Mouse (Mus musculus): ENCODE measurements around the gene Ttll13. TPM values are rescaled to one million over a fixed set of nuclear protein-coding genes. Genes with fewer than 3 reads are reported as not detected.

Gene Ttll13
- polyA plus RNA-seq, 1 experiment from 2014 or later = 4.2 TPM

DNA sequence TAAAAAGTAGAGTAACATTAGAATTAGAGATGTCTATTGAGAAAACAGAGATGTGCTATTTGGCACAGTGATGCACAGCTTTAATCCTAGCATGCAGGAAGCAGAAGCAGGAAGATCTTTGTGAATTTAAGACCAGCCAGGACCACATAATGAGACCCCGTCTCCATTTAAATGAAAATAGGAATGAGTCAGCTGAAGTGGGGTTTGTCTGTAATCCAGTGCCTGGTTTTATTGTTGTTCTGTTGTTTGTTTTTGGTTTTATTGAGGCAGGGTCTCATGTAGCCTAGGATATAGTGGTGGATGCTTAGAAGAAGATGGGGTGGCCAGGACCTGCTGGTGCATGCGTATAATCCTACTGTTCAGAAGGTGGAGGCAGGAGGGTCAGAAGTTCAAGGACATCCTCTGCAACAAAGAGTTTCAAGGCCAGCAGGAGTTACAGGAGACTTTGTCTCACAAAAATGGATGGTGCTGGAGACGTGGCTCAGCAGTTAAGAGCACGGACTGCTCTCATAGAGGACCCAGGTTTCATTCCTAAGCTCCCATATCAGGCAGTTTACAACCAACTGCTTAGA is 24.9 kb upstream of the Ttll13 start:
- no peaks in the 10 kb centered on the region for H3K27me3 ChIP-seq (ENCODE audit: control insufficient read depth, insufficient read depth, low read length)
- 81% methylated on average over 4 of the region's 4 CpGs for WGBS
- no peak for ATAC-seq (ENCODE audit: low read depth)
- H3K27ac ChIP-seq (ENCODE audit: low read depth, low read length) = no peak overlapping the region
- H3K4me2 ChIP-seq (ENCODE audit: low read depth, low read length) = no peak overlapping the region
- no peak overlapping the region for H3K9ac ChIP-seq (replicated peaks; ENCODE audit: low read depth, low read length)
- no peaks in the 10 kb centered on the region for H3K4me1 ChIP-seq (ENCODE audit: control insufficient read depth, insufficient read depth, low read length)
- peaks cover 67% of the 10 kb centered on the region for H3K36me3 ChIP-seq (ENCODE audit: control insufficient read depth, insufficient read depth, low read length)
- no peaks in the 10 kb centered on the region for H3K9me3 ChIP-seq (ENCODE audit: control insufficient read depth, low read length)
- no peak overlapping the region for H3K4me3 ChIP-seq (ENCODE audit: low read depth, low read length)

DNA sequence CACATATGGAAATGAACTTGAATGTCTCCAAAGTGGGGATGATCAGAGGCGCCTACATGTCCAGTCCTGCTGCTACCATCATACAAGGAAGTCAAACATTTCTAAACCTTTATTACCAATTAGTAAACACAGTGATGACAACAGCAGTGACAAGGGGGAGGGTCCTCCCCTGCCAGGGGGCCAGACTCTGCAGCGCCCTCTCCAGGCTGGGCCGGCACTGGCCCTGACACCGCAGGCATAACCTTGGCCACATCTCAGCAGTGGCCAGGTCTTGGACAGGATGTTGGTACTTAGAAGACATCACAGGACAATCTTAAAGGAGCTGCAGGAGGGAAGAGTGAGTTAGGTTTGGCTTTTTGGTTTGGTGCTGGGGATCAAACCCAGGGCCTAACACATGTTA is 19.1 kb upstream of the Ttll13 start:
- no peak for ATAC-seq (ENCODE audit: low read depth)
- H3K27ac ChIP-seq (ENCODE audit: low read depth, low read length) = no peak overlapping the region
- 100% methylated on average over 4 of the region's 4 CpGs for WGBS
- H3K4me1 ChIP-seq (ENCODE audit: control insufficient read depth, insufficient read depth, low read length) = peaks cover 6% of the 10 kb centered on the region; the same call in 1 of the 2 replicates
- H3K9me3 ChIP-seq (ENCODE audit: control insufficient read depth, low read length) = no peaks in the 10 kb centered on the region
- H3K36me3 ChIP-seq (ENCODE audit: control insufficient read depth, insufficient read depth, low read length) = peaks cover 33% of the 10 kb centered on the region
- no peak overlapping the region for H3K4me2 ChIP-seq (ENCODE audit: low read depth, low read length)
- H3K9ac ChIP-seq (replicated peaks; ENCODE audit: low read depth, low read length) = no peak overlapping the region
- no peaks in the 10 kb centered on the region for H3K27me3 ChIP-seq (ENCODE audit: control insufficient read depth, insufficient read depth, low read length)
- no peak overlapping the region for H3K4me3 ChIP-seq (ENCODE audit: low read depth, low read length)

DNA sequence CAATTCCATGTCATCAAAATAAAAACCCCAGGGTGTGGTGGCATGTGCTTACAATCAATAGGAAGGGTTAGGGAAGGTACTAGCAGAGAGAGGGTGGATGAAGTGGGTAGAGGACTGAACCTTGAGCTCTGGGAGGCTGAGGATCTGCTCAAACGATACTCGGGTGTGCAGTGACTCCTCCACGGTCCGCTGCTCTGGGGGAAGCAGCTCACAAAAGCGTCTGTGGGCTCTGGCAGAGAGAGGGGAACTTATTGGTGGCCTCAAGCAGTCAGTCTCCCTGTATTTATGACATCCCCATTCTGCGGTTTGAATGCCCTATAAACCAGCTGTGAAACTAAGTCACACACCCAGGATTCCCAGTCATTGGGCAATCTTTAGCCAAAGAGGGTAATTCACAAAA is 16.0 kb upstream of the Ttll13 start:
- H3K9ac ChIP-seq (replicated peaks; ENCODE audit: low read depth, low read length) = no peak overlapping the region
- ATAC-seq (ENCODE audit: low read depth) = no peak
- H3K4me2 ChIP-seq (ENCODE audit: low read depth, low read length) = no peak overlapping the region
- no peak overlapping the region for H3K27ac ChIP-seq (ENCODE audit: low read depth, low read length)
- peaks cover 10% of the 10 kb centered on the region for H3K36me3 ChIP-seq (ENCODE audit: control insufficient read depth, insufficient read depth, low read length)
- no peak overlapping the region for H3K4me3 ChIP-seq (ENCODE audit: low read depth, low read length)
- 16% methylated on average over 6 of the region's 6 CpGs for WGBS
- H3K9me3 ChIP-seq (ENCODE audit: control insufficient read depth, low read length) = no peaks in the 10 kb centered on the region
- H3K4me1 ChIP-seq (ENCODE audit: control insufficient read depth, insufficient read depth, low read length) = peaks cover 13% of the 10 kb centered on the region
- H3K27me3 ChIP-seq (ENCODE audit: control insufficient read depth, insufficient read depth, low read length) = no peaks in the 10 kb centered on the region

DNA sequence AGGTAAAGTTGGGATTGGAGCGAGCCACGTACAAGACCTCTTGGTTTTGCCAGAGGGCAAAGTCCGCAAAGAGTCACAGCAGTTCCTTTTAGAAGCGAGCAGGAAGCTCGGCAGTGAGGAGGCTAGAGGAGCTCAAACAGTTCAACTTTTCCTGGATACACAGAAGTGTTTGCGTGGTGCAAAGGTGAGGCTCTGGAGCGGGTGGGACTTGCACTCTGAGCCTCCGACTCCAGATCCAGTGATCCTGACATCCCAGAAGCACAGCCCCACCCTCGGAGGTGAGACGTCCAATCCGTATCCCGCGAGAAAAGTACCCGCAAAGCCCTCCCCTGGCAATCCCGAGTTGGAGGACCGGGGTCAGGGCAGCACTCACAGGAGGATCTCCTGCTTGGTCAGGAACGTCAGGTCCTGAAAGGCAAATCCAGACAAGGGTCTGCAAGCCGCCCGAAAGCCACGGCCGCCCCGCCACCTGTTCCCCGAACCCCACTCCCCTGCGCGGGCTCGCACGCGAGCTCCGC is 14.1 kb upstream of the Ttll13 start:
- ATAC-seq (ENCODE audit: low read depth) = no peak; the same call in 1 of the 2 replicates
- H3K4me3 ChIP-seq (ENCODE audit: low read depth, low read length) = peak overlapping the region; percentile 73
- H3K9me3 ChIP-seq (ENCODE audit: control insufficient read depth, low read length) = no peaks in the 10 kb centered on the region
- WGBS = under 1% methylated on average over 29 of the region's 29 CpGs
- H3K27ac ChIP-seq (ENCODE audit: low read depth, low read length) = no peak overlapping the region
- H3K36me3 ChIP-seq (ENCODE audit: control insufficient read depth, insufficient read depth, low read length) = peaks cover 2% of the 10 kb centered on the region
- H3K9ac ChIP-seq (replicated peaks; ENCODE audit: low read depth, low read length) = peak overlapping the region; percentile 53
- H3K4me2 ChIP-seq (ENCODE audit: low read depth, low read length) = peak overlapping the region; percentile 64
- H3K4me1 ChIP-seq (ENCODE audit: control insufficient read depth, insufficient read depth, low read length) = peaks cover 13% of the 10 kb centered on the region
- H3K27me3 ChIP-seq (ENCODE audit: control insufficient read depth, insufficient read depth, low read length) = no peaks in the 10 kb centered on the region

DNA sequence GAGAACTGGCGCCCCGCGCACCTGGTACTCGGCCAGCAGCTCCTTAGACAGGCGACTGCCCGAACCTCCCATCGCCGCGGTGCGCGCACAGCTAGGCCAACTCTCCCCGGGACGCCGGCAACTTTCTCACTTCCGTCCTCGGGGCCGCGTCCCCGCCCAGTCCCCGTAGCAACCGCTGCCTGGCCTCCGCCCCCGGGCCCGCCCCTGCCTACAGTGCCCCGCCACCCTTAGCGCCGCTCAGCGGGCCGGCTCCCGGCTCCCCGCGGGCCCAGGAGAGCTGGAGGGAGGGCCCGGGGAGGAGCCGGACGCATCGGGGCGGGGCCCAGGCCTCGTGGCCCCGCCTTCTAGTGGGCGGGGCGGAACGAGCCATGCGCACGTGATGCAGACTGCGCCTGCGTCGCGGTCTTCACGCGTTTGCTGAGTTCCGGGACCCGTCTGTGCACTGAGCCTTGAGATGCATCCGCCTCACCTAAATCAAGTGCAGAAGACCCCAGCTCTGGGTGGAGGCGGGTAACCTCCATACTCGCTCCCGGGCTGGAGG is 13.6 kb upstream of the Ttll13 start, which contains the start of the genes Cib1 and Gdpgp1:
Cib1 (minus strand) TSS at position 325 of the 541 bp plus-strand sequence.
Gdpgp1 (plus strand) TSS at position 377 of the 541 bp plus-strand sequence.
- peak within 1 kb of the TSS; percentile 54 for H3K9ac ChIP-seq (replicated peaks; ENCODE audit: low read depth, low read length)
- 1% methylated on average over 52 of the region's 56 CpGs for WGBS
- H3K27me3 ChIP-seq (ENCODE audit: control insufficient read depth, insufficient read depth, low read length) = no peaks in the 10 kb centered on the region
- H3K4me3 ChIP-seq (ENCODE audit: low read depth, low read length) = peak within 1 kb of the TSS; percentile 73
- no peaks in the 10 kb centered on the region for H3K9me3 ChIP-seq (ENCODE audit: control insufficient read depth, low read length)
- no peaks in the 10 kb centered on the region; the same call in 1 of the 2 replicates for H3K36me3 ChIP-seq (ENCODE audit: control insufficient read depth, insufficient read depth, low read length)
- H3K27ac ChIP-seq (ENCODE audit: low read depth, low read length) = no peak within 1 kb of the TSS
- peak; percentile 94 for ATAC-seq (ENCODE audit: low read depth)
- peak within 1 kb of the TSS; percentile 64 for H3K4me2 ChIP-seq (ENCODE audit: low read depth, low read length)
- peaks cover 13% of the 10 kb centered on the region for H3K4me1 ChIP-seq (ENCODE audit: control insufficient read depth, insufficient read depth, low read length)

DNA sequence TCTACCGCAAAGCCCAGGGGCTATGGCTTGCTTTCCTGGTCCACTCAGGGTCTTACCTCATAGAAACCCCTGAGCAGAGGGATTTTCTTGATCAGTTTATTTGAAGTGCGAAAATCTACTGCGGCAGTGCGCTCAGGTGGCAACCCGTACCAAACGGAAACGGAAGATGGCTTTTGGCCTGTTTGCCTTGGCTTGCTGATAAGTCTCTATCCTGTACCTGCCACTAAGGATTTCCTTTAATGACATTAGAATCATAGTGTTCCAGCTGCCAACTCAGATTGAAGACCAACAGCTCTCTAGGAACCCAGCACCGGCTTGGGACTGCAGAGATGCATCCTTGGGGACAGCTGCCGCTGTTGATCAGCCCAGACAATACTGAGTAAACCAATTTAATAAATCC is 12.4 kb upstream of the Ttll13 start:
- Histone ChIP-seq H3K4me1 (ENCODE audit: control insufficient read depth, insufficient read depth, low read length) (peaks cover 13% of the 10 kb centered on the region), H3K27ac (ENCODE audit: low read depth, low read length) (no peak overlapping the region), H3K9me3 (ENCODE audit: control insufficient read depth, low read length) (no peaks in the 10 kb centered on the region), H3K36me3 (ENCODE audit: control insufficient read depth, insufficient read depth, low read length) (peaks cover 3% of the 10 kb centered on the region; the same call in 1 of the 2 replicates), H3K27me3 (ENCODE audit: control insufficient read depth, insufficient read depth, low read length) (no peaks in the 10 kb centered on the region), H3K4me3 (ENCODE audit: low read depth, low read length) (no peak overlapping the region; the same call in 1 of the 2 replicates), H3K9ac (replicated peaks; ENCODE audit: low read depth, low read length) (no peak overlapping the region), H3K4me2 (ENCODE audit: low read depth, low read length) (peak overlapping the region; percentile 64)
- no peak for ATAC-seq (ENCODE audit: low read depth)
- WGBS = 70% methylated on average over 9 of the region's 9 CpGs

DNA sequence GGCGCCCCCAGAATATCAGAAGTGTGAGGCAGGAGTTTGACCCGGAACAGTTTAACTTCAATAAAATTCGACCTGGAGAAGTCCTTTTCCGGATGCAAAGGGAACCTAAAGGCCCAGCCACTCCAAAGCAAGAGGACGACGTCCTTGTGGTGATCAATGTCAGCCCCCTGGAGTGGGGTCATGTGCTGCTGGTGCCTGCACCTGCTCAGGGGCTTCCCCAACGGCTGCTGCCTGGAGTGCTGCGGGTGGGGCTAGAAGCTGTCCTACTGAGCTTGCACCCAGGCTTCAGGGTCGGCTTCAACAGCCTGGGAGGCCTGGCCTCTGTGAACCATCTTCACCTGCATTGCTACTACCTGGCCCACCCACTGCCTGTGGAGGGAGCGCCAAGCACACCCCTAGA is 7.6 kb upstream of the Ttll13 start:
- H3K4me2 ChIP-seq (ENCODE audit: low read depth, low read length) = no peak overlapping the region
- peaks cover 14% of the 10 kb centered on the region; the same call in 1 of the 2 replicates for H3K36me3 ChIP-seq (ENCODE audit: control insufficient read depth, insufficient read depth, low read length)
- H3K9me3 ChIP-seq (ENCODE audit: control insufficient read depth, low read length) = no peaks in the 10 kb centered on the region
- H3K9ac ChIP-seq (replicated peaks; ENCODE audit: low read depth, low read length) = no peak overlapping the region
- H3K4me1 ChIP-seq (ENCODE audit: control insufficient read depth, insufficient read depth, low read length) = peaks cover 6% of the 10 kb centered on the region; the same call in 1 of the 2 replicates
- WGBS = 88% methylated on average over 10 of the region's 10 CpGs
- ATAC-seq (ENCODE audit: low read depth) = no peak
- H3K27me3 ChIP-seq (ENCODE audit: control insufficient read depth, insufficient read depth, low read length) = no peaks in the 10 kb centered on the region
- no peak overlapping the region for H3K27ac ChIP-seq (ENCODE audit: low read depth, low read length)
- no peak overlapping the region for H3K4me3 ChIP-seq (ENCODE audit: low read depth, low read length)

DNA sequence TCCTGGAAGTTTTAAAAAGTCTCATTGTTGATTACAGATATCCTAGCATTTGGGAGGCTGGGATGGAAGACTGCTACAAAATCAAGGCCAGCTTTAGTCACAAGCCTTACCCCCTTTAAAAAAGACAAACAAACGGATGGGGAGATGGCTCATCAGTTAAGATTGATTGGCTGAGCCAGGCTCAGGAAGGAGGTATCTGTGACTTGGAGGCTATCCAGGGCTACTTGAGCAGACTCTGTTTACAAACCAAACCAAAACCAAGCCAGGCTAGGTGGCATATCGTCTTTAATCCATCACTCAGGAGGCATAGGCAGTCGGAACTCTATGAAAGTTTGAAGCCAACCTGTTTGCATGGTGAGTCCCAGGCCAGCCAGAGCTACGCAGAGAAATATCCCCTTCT is 4.5 kb upstream of the Ttll13 start:
- Histone ChIP-seq H3K36me3 (ENCODE audit: control insufficient read depth, insufficient read depth, low read length) (peaks cover 14% of the 10 kb centered on the region; the same call in 1 of the 2 replicates), H3K9ac (replicated peaks; ENCODE audit: low read depth, low read length) (no peak overlapping the region), H3K9me3 (ENCODE audit: control insufficient read depth, low read length) (no peaks in the 10 kb centered on the region), H3K27me3 (ENCODE audit: control insufficient read depth, insufficient read depth, low read length) (no peaks in the 10 kb centered on the region), H3K27ac (ENCODE audit: low read depth, low read length) (no peak overlapping the region), H3K4me2 (ENCODE audit: low read depth, low read length) (no peak overlapping the region), H3K4me3 (ENCODE audit: low read depth, low read length) (no peak overlapping the region), H3K4me1 (ENCODE audit: control insufficient read depth, insufficient read depth, low read length) (no peaks in the 10 kb centered on the region)
- WGBS = 88% methylated on average over 4 of the region's 4 CpGs
- no peak for ATAC-seq (ENCODE audit: low read depth)

DNA sequence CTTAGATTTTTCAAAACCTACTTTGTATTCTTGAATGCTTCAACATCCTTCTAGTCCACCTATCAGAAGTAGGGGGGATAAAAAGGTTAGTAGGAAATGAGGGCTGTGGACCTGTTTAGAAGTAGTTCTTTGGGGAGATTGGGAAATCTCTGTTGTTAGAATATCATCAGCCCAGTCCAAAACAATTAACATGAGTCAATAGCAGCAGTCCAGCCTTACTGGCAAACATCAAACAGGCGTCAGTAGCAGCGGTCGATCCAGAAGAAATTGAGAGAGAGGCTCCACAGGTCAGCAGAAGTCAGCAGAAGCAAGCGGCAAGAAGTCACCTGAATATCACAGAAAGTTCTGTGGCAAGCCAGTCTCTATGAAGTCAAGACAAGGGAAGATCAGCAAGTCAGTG is 1.3 kb upstream of the Ttll13 start:
- 95% methylated on average over 4 of the region's 4 CpGs for WGBS
- ATAC-seq (ENCODE audit: low read depth) = no peak

More for the DNA sequence above, 1.3 kb upstream of the Ttll13 start:
- Histone ChIP-seq H3K27me3 (ENCODE audit: control insufficient read depth, insufficient read depth, low read length) (no peaks in the 10 kb centered on the region), H3K4me1 (ENCODE audit: control insufficient read depth, insufficient read depth, low read length) (no peaks in the 10 kb centered on the region), H3K4me3 (ENCODE audit: low read depth, low read length) (no peak overlapping the region), H3K9ac (replicated peaks; ENCODE audit: low read depth, low read length) (no peak overlapping the region), H3K4me2 (ENCODE audit: low read depth, low read length) (no peak overlapping the region), H3K9me3 (ENCODE audit: control insufficient read depth, low read length) (no peaks in the 10 kb centered on the region), H3K36me3 (ENCODE audit: control insufficient read depth, insufficient read depth, low read length) (peaks cover 4% of the 10 kb centered on the region; the same call in 1 of the 2 replicates), H3K27ac (ENCODE audit: low read depth, low read length) (no peak overlapping the region)
